Mouse (Mus musculus) liver, embryonic 14.5 days (tissue): ENCODE data around the gene Esam.

Source experiments
- CTCF ChIP-seq: IDR thresholded peaks from 2 replicates; pipeline ENCODE4 v1.5.1; 2016; ENCODE audit warnings: antibody characterized with exemption, low read depth, control low read depth
- EP300 ChIP-seq: IDR thresholded peaks from 2 replicates; pipeline ENCODE4 v1.6.1; 2016; ENCODE audit warnings: antibody characterized with exemption, low read depth

DNA sequence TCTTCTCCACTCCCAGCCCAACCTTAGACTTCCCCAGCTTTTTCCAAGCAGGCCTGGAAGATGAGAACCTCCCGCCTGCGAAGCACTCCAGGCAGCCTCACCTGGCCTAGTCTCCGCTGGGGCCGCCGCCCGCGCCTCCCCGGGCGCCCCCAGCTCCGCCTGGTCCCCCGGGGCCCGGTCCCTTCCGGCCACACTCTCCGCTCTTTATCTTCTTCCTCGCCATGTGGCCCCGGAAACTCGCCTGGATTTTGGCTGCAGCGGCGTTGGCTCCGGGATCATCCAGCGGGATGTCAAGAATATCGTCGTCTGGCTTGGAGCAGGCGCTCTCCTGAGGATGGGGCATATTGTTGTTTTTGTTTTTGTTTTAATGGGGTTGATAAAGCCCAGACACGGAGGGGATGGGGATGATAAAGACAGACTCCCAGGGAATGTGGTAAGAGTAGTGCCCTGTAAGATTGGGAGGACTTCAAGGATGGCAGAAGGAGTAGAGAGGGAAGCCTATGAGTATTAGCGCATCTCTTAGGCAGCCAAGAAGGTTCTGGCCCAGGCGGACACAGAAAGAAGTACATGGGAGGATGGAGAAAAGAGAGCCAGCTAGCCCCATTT, 18.1 kb downstream of the Esam start:
- TF ChIP-seq EP300 (no peak), CTCF (no peak)
